Mouse (Mus musculus) neural tube, embryonic 11.5 days (tissue): ENCODE results near the gene Apc2. TPM values are rescaled to one million over a fixed set of nuclear protein-coding genes. Genes with fewer than 3 reads are reported as not detected.

Experiments used
- ATAC-seq: fragments of 200-750 bp; cut with Nextera tagmentation; 2 replicates; pipeline ENCODE4 v1.8.0; 2017; ENCODE audit warnings: moderate number of reproducible peaks, mild to moderate bottlenecking, moderate TSS enrichment, moderate library complexity; ENCODE audit not compliant: insufficient read depth, low FRiP score, low TSS enrichment
- DNase-seq: peaks from one replicate; pipeline ENCODE4 v3.0.0-alpha.2; 2015; ENCODE audit warnings: low spot score
- H3K27ac ChIP-seq: fragments of 300-500 bp; sonication (generic); 2 replicates; pipeline ENCODE4 v1.5.1; 2014; ENCODE audit warnings: low read depth, mild to moderate bottlenecking, low read length
- H3K27me3 ChIP-seq: fragments of 300-500 bp; sonication (generic); 2 replicates; pipeline ENCODE4 v1.6.1; 2014; ENCODE audit warnings: mild to moderate bottlenecking, low read length, mixed read lengths; ENCODE audit not compliant: control insufficient read depth, insufficient read depth
- H3K36me3 ChIP-seq: fragments of 300-500 bp; sonication (generic); 2 replicates; pipeline ENCODE4 v1.6.1; 2014; ENCODE audit warnings: mild to moderate bottlenecking, low read length, moderate library complexity, mixed read lengths; ENCODE audit not compliant: control insufficient read depth, insufficient read depth
- H3K4me1 ChIP-seq: fragments of 300-500 bp; sonication (generic); 2 replicates; pipeline ENCODE4 v1.6.1; 2014; ENCODE audit warnings: low read length, mixed read lengths; ENCODE audit not compliant: control insufficient read depth, insufficient read depth
- H3K4me2 ChIP-seq: fragments of 300-500 bp; sonication (generic); 2 replicates; pipeline ENCODE4 v1.6.1; 2014; ENCODE audit warnings: low read depth, mild to moderate bottlenecking, moderate library complexity
- H3K4me3 ChIP-seq: fragments of 300-500 bp; sonication (generic); 2 replicates; pipeline ENCODE4 v1.5.1; 2014; ENCODE audit warnings: low read depth, low read length
- H3K9ac ChIP-seq: fragments of 300-500 bp; sonication (generic); 2 replicates; pipeline ENCODE4 v1.6.1; 2014; ENCODE audit warnings: mild to moderate bottlenecking, low read length
- H3K9me3 ChIP-seq: fragments of 300-500 bp; sonication (generic); 2 replicates; pipeline ENCODE4 v1.6.1; 2016; ENCODE audit warnings: low read length; ENCODE audit not compliant: control insufficient read depth
- WGBS: fragments of 180-500 bp; shearing (Covaris S2); extraction: QIAGEN DNeasy Blood & Tissue Kit; methylation state at CpG from one replicate; pipeline ENCODE4 v1.1.7; 2014; 5-methylcytosine and 5-hydroxymethylcytosine counted together
- polyA plus RNA-seq: library from polyadenylated mRNA; unstranded; fragments of >200 nt; fragmentation: Nextera tagmentation; extraction: Ambion mirVana; gene quantifications from 2 replicates; pipeline ENCODE4 v1.2.1, GENCODE M21; 2014

Gene Apc2
- polyA plus RNA-seq, 1 experiment from 2014 or later, result 81.4 TPM

GRCm38 (mm10) chr10:80253551-80253950 lies 42.2 kb upstream of the Apc2 start:
- Histone ChIP-seq H3K9me3 (no peaks in the 10 kb centered on the region), H3K4me3 (no peak overlapping the region), H3K36me3 (peaks cover 14% of the 10 kb centered on the region), H3K4me1 (peaks cover 12% of the 10 kb centered on the region; the same call in 1 of the 2 replicates), H3K27ac (no peak overlapping the region), H3K4me2 (no peak overlapping the region), H3K9ac (no peak overlapping the region), H3K27me3 (no peaks in the 10 kb centered on the region)
- DNase-seq, result no peak
- WGBS, result 84% methylated on average over 6 of the region's 6 CpGs
- no peak for ATAC-seq

GRCm38 (mm10) chr10:80254331-80255297 lies 41.2 kb upstream of the Apc2 start:
- ATAC-seq, result no peak
- 95% methylated on average over 26 of the region's 26 CpGs for WGBS
- peaks cover 16% of the 10 kb centered on the region for H3K4me1 ChIP-seq
- H3K4me3 ChIP-seq, result no peak overlapping the region
- H3K4me2 ChIP-seq, result no peak overlapping the region
- peaks cover 14% of the 10 kb centered on the region for H3K36me3 ChIP-seq
- DNase-seq, result no peak
- no peak overlapping the region for H3K27ac ChIP-seq
- no peaks in the 10 kb centered on the region for H3K9me3 ChIP-seq
- no peak overlapping the region for H3K9ac ChIP-seq
- no peaks in the 10 kb centered on the region for H3K27me3 ChIP-seq

GRCm38 (mm10) chr10:80255881-80256535 lies 39.8 kb upstream of the Apc2 start:
- H3K9ac ChIP-seq, result no peak overlapping the region
- H3K9me3 ChIP-seq, result no peaks in the 10 kb centered on the region
- no peak overlapping the region for H3K27ac ChIP-seq
- 94% methylated on average over 5 of the region's 5 CpGs for WGBS
- ATAC-seq (no peak), DNase-seq (no peak)
- H3K4me3 ChIP-seq, result no peak overlapping the region
- H3K4me2 ChIP-seq, result no peak overlapping the region
- H3K4me1 ChIP-seq, result peaks cover 15% of the 10 kb centered on the region
- no peaks in the 10 kb centered on the region for H3K27me3 ChIP-seq
- peaks cover 14% of the 10 kb centered on the region for H3K36me3 ChIP-seq

- DNase-seq (no peak), ATAC-seq (no peak)
- H3K4me1 ChIP-seq, result peaks cover 15% of the 10 kb centered on the region
- no peak overlapping the region for H3K4me3 ChIP-seq
- no peaks in the 10 kb centered on the region for H3K9me3 ChIP-seq
- H3K4me2 ChIP-seq, result no peak overlapping the region
- H3K27me3 ChIP-seq, result no peaks in the 10 kb centered on the region
- H3K36me3 ChIP-seq, result peaks cover 14% of the 10 kb centered on the region
- 92% methylated on average over 2 of the region's 2 CpGs for WGBS
- no peak overlapping the region for H3K9ac ChIP-seq
- H3K27ac ChIP-seq, result no peak overlapping the region
These were observed 37.8 kb upstream of the Apc2 start for GRCm38 (mm10) chr10:80257936-80258335.

GRCm38 (mm10) chr10:80258752-80259462 lies 36.9 kb upstream of the Apc2 start:
- no peak overlapping the region for H3K4me3 ChIP-seq
- ATAC-seq (no peak), DNase-seq (no peak)
- no peaks in the 10 kb centered on the region for H3K27me3 ChIP-seq
- 92% methylated on average over 14 of the region's 14 CpGs for WGBS
- peaks cover 14% of the 10 kb centered on the region for H3K36me3 ChIP-seq
- H3K9ac ChIP-seq, result no peak overlapping the region
- no peaks in the 10 kb centered on the region for H3K9me3 ChIP-seq
- H3K4me2 ChIP-seq, result peak overlapping the region; percentile 65; the same call in 1 of the 2 replicates
- H3K27ac ChIP-seq, result no peak overlapping the region
- H3K4me1 ChIP-seq, result peaks cover 15% of the 10 kb centered on the region

- Histone ChIP-seq H3K36me3 (peaks cover 12% of the 10 kb centered on the region), H3K27ac (no peak overlapping the region), H3K27me3 (no peaks in the 10 kb centered on the region), H3K4me3 (peak overlapping the region; percentile 43), H3K9me3 (no peaks in the 10 kb centered on the region), H3K9ac (peak overlapping the region; percentile 48), H3K4me2 (peak overlapping the region; percentile 65), H3K4me1 (peaks cover 15% of the 10 kb centered on the region)
- no peak for ATAC-seq
- no peak for DNase-seq
- WGBS, result 78% methylated on average over 6 of the region's 6 CpGs
These were observed 36.3 kb upstream of the Apc2 start for GRCm38 (mm10) chr10:80259463-80259805.

- H3K36me3 ChIP-seq, result peaks cover 9% of the 10 kb centered on the region
- no peaks in the 10 kb centered on the region for H3K27me3 ChIP-seq
- H3K9ac ChIP-seq, result peak overlapping the region; percentile 48
- peaks cover 15% of the 10 kb centered on the region for H3K4me1 ChIP-seq
- 9% methylated on average over 19 of the region's 19 CpGs for WGBS
- DNase-seq (peak; percentile 63), ATAC-seq (no peak)
- H3K27ac ChIP-seq, result peak overlapping the region; percentile 90
- peak overlapping the region; percentile 65 for H3K4me2 ChIP-seq
- H3K4me3 ChIP-seq, result peak overlapping the region; percentile 43
- H3K9me3 ChIP-seq, result no peaks in the 10 kb centered on the region
These were observed 35.7 kb upstream of the Apc2 start for GRCm38 (mm10) chr10:80259861-80260641.
